Mouse (Mus musculus): Measurements from ENCODE around the gene Ccdc85c. TPM values are rescaled to one million over a fixed set of nuclear protein-coding genes. Genes with fewer than 3 reads are reported as not detected.

The Ccdc85c gene
- polyA plus RNA-seq, 1 experiment from 2014 or later, result 17.8 TPM

- no peak overlapping the region for H3K27ac ChIP-seq (ENCODE audit: low read depth, low read length)
- no peak for ATAC-seq (ENCODE audit: low FRiP score)
- no peaks in the 10 kb centered on the region for H3K27me3 ChIP-seq (ENCODE audit: control insufficient read depth, insufficient read depth, low read length)
- no peaks in the 10 kb centered on the region; the same call in 1 of the 2 replicates for H3K4me1 ChIP-seq (replicated peaks; ENCODE audit: control insufficient read depth, insufficient read depth, low read length)
- WGBS, result 85% methylated on average over 3 of the region's 3 CpGs
- no peak overlapping the region for H3K9ac ChIP-seq (ENCODE audit: low read depth, low read length)
- no peaks in the 10 kb centered on the region for H3K36me3 ChIP-seq (ENCODE audit: control insufficient read depth, insufficient read depth, low read length)
- DNase-seq (ENCODE audit: low spot score), result no peak
- no peak overlapping the region for H3K4me2 ChIP-seq (replicated peaks; ENCODE audit: low read depth, low read length)
- H3K4me3 ChIP-seq (ENCODE audit: low read depth, low read length), result no peak overlapping the region
- no peaks in the 10 kb centered on the region for H3K9me3 ChIP-seq (ENCODE audit: control insufficient read depth, low read length)
Measured at GRCm38 (mm10) chr12:108168909-108169308, 106.3 kb downstream of the Ccdc85c start.

GRCm38 (mm10) chr12:108163706-108164105, 111.5 kb downstream of the Ccdc85c start:
- Histone ChIP-seq H3K4me3 (ENCODE audit: low read depth, low read length) (no peak overlapping the region), H3K36me3 (ENCODE audit: control insufficient read depth, insufficient read depth, low read length) (0 out of 2 replicates have a peak, but pooled peaks cover 3% of the 10 kb centered on the region), H3K4me2 (replicated peaks; ENCODE audit: low read depth, low read length) (no peak overlapping the region), H3K27me3 (ENCODE audit: control insufficient read depth, insufficient read depth, low read length) (no peaks in the 10 kb centered on the region), H3K4me1 (replicated peaks; ENCODE audit: control insufficient read depth, insufficient read depth, low read length) (no peaks in the 10 kb centered on the region; the same call in 1 of the 2 replicates), H3K9ac (ENCODE audit: low read depth, low read length) (no peak overlapping the region), H3K9me3 (ENCODE audit: control insufficient read depth, low read length) (no peaks in the 10 kb centered on the region), H3K27ac (ENCODE audit: low read depth, low read length) (no peak overlapping the region)
- WGBS, result 85% methylated on average over 3 of the region's 3 CpGs
- DNase-seq (ENCODE audit: low spot score), result no peak
- no peak for ATAC-seq (ENCODE audit: low FRiP score)

GRCm38 (mm10) chr12:108162036-108162435, 113.2 kb downstream of the Ccdc85c start:
- H3K4me1 ChIP-seq (replicated peaks; ENCODE audit: control insufficient read depth, insufficient read depth, low read length), result no peaks in the 10 kb centered on the region; the same call in 1 of the 2 replicates
- no peak overlapping the region for H3K27ac ChIP-seq (ENCODE audit: low read depth, low read length)
- H3K4me2 ChIP-seq (replicated peaks; ENCODE audit: low read depth, low read length), result no peak overlapping the region
- H3K9me3 ChIP-seq (ENCODE audit: control insufficient read depth, low read length), result no peaks in the 10 kb centered on the region
- no peak for ATAC-seq (ENCODE audit: low FRiP score)
- no peak overlapping the region for H3K4me3 ChIP-seq (ENCODE audit: low read depth, low read length)
- H3K27me3 ChIP-seq (ENCODE audit: control insufficient read depth, insufficient read depth, low read length), result no peaks in the 10 kb centered on the region
- 91% methylated on average over 1 of the region's 1 CpGs for WGBS
- DNase-seq (ENCODE audit: low spot score), result peak; percentile 43
- no peak overlapping the region for H3K9ac ChIP-seq (ENCODE audit: low read depth, low read length)
- 0 out of 2 replicates have a peak, but pooled peaks cover 3% of the 10 kb centered on the region for H3K36me3 ChIP-seq (ENCODE audit: control insufficient read depth, insufficient read depth, low read length)

GRCm38 (mm10) chr12:108159863-108160262, 115.4 kb downstream of the Ccdc85c start:
- Histone ChIP-seq H3K9me3 (ENCODE audit: control insufficient read depth, low read length) (no peaks in the 10 kb centered on the region), H3K27ac (ENCODE audit: low read depth, low read length) (no peak overlapping the region), H3K4me2 (replicated peaks; ENCODE audit: low read depth, low read length) (no peak overlapping the region), H3K27me3 (ENCODE audit: control insufficient read depth, insufficient read depth, low read length) (no peaks in the 10 kb centered on the region), H3K9ac (ENCODE audit: low read depth, low read length) (no peak overlapping the region), H3K36me3 (ENCODE audit: control insufficient read depth, insufficient read depth, low read length) (0 out of 2 replicates have a peak, but pooled peaks cover 3% of the 10 kb centered on the region), H3K4me1 (replicated peaks; ENCODE audit: control insufficient read depth, insufficient read depth, low read length) (no peaks in the 10 kb centered on the region; the same call in 1 of the 2 replicates), H3K4me3 (ENCODE audit: low read depth, low read length) (no peak overlapping the region)
- DNase-seq (ENCODE audit: low spot score), result no peak
- ATAC-seq (ENCODE audit: low FRiP score), result no peak

Other genes starting within 250 kb of the Ccdc85c start
- 90.7 and 92.1 TPM in 2 replicates for gene Setd3, start 96.1 kb downstream of the Ccdc85c start, polyA plus RNA-seq (2014; fragmentation: Nextera tagmentation; extraction: Ambion mirVana)
- 8.6 and 10.6 TPM in 2 replicates for gene Ccnk, start 95.8 kb downstream of the Ccdc85c start, polyA plus RNA-seq (2014; fragmentation: Nextera tagmentation; extraction: Ambion mirVana)
- 1.2 and 1.8 TPM in 2 replicates for gene Hhipl1, start 30.8 kb upstream of the Ccdc85c start, polyA plus RNA-seq (2014; fragmentation: Nextera tagmentation; extraction: Ambion mirVana)
- gene Cyp46a1, start 59.0 kb upstream of the Ccdc85c start, polyA plus RNA-seq (2014; fragmentation: Nextera tagmentation; extraction: Ambion mirVana), result 11.0 and 11.7 TPM in 2 replicates
- 91.3 and 107 TPM in 2 replicates for gene Eml1, start 95.5 kb upstream of the Ccdc85c start, polyA plus RNA-seq (2014; fragmentation: Nextera tagmentation; extraction: Ambion mirVana)

Measured in hindbrain, embryonic 11.5 days (tissue).